Mouse (Mus musculus) right cerebral cortex, adult 18-20 months (tissue): ENCODE measurements around the gene Pnpo.
A peak's percentile ranks its signal among the peaks of the same experiment; 100 is the strongest.

Experiments used
- DNase-seq: peaks from one replicate; pipeline ENCODE4 v3.0.0; 2022; ENCODE audit warnings: mixed read lengths

The Pnpo gene

DNA sequence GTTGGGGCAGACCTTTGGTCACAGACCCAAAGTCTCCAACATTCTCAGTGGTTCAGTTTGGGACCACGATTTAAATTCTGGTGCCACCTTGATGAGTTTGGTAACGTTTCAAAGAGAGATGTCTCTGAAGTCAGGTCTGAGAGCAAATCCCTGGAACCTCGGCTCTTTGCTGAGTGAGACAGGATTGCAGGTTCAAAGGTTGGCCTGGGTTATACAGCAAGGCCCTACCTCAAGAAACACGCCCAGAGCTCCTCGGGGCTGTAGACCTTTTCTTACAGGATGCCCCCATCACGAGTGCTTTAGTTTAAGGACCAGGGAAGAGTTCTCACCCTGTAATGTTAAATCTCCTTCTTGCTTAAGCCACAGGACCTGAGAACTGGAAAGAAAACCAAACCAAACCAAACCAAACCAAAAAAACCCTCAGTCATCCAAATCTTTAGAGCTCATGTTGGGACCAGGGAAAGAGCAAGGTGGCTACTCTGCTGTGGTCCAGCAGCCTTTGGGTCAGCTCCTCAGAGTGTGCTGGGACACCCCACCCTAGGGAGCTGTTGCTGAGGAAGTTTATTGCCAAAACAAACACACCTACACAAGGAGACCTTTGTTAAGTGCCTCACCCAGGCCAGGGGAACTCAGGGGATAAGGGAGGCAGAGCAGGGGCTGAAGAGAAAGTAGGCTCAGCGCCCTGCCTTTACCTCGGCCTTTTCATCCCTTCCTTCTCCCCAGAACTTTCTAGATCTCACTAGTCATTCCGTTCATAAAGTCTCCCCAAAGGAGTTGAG lies 7.7 kb downstream of the Pnpo start:
- no peak for DNase-seq

DNA sequence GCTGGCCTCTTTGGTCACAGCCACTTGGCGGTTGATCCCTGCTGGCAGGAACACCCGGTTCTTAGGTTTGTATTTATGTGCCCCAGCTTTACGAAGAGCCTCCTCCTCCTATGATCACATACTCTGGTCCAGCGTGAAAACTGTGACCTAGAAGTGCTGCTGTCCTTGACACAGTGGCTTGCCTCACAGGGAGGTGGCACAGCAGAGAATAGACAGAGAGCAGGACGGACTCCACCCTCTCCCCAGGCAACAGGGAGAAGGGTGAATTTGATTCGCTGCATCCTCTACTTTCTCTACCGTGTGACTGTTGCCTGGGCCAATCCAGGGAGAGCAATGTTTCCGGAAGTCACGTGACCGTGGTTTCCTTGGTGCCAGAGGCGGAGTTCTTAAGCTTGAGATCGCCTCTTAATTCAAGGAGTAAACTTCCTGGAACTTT lies 8.8 kb downstream of the Pnpo start:
- peak; percentile 52 for DNase-seq

DNA sequence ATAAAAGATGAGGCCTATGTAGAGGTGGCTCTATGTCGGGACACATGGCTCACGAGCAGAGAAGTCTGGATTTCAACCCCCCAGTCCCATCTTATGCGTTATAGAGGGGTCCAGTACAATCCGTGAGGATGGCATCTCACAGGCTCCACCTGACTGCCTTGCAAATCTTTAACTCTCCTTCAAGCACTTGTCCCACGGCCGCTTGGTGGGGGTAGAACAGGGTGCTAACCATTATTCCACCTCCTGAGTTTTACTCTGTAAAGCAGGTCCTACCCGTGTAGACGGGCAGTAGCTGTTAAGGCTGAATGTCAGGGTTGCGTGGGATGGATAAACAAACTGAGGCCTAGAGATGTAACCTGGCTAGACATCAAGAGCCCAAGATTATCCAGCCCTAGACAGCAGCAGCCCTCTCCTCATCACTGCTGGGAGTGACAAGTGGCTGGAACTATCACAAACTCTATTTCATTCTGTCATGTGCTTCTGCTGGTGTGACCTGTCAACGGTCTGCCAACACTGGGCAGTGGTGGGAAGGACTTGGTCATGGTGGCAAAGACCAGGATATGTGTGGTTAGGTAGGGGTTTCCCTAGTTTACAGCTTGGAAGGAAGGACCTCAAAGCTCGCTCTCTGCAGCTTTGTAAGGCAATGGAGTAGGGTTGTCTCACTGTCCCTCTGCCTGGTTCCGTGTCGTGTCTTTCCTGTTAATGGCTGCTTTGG lies 10.1 kb downstream of the Pnpo start:
- DNase-seq, result no peak

DNA sequence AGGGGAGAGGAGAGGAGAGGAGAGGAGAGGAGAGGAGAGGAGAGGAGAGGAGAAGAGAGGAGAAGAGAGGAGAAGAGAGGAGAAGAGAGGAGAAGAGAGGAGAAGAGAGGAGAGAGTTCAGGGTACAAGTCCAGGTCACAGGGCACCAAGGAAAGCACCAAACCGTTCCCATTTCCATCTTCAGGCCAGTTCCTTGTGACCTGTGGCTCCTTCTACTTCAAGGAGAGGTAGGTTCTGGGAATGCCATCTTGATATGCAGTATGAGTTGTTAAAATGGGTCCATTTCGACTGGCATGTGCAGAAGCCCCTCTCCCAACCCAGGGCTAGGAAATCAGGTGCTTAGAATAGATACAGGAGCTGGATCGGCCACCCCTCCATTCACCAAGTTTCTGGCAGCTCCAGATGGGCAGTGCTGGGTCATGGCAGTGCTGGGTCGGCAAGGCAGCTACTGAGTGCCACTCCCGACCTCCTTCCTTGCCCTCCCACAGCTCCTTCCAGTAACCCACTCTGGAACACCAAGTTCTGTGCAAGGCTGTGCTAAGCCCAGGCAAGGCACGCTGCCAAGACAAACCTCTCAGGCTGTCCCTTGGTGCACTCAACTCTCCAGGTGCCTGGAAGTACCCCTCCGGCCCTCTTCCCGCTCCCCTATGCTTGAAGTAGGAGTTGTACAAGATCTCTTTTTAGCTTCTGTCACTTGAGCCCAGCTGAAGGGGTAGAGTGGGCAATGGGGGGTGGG lies 12.3 kb downstream of the Pnpo start:
- DNase-seq, result no peak

DNA sequence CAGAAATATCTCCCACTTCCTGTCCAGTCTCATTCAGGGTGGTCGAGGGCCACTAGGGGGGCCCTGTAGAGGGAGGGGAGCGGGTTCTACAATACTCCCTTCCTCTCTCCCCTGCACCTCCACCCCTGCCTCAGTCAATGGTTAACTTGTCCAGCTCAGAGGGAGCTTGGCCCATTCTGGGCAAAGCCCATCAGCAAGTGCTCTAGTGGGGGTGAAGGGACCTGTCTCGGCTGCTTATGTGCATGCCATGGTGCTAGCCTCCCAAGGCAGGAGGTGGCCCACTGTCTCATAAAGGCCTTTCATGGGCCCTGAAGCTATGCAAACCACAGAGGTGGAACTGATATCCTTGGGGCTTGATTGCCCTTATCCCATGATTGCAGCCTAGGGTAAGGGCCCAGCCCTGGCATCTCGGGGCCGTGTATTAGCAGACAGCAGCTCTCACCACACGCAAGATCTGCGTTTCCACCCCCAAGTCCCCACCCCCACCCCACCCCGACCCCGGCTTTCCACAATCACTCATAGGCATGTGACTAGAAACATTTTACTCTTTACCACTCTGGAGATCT lies 13.9 kb downstream of the Pnpo start:
- DNase-seq, result no peak

DNA sequence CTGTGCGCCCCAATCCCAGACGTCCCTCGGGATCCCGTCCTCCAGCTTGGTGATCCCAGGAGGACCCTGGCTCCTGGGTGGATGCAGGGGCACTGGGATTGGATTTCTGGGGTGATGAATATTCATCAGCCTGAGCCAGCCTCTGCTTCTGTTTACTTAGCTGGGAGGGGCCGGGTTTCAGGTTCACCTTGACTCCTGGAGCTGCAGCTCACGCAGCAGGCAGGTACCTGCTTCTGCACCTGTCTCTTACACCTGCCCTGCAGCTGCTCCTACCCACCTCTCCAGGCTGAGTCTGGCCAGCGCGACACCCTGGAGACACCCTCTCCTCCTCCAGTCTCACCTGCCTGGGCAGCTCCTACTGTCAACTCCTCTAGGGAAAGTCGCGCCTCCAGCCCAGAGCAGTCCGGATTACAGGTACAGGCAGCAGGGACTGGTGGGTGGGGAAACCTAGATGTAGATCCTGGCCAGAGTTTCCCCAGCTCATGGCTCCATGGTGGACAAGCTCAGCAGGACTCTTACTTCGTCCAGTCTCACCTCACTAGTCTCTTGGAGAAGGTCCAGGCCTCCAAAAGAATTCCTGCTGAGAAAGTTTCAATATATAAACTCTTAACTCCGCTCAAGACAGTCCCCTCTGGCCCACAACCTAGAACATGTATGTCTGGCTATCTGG lies 14.6 kb downstream of the Pnpo start:
- DNase-seq, result no peak

DNA sequence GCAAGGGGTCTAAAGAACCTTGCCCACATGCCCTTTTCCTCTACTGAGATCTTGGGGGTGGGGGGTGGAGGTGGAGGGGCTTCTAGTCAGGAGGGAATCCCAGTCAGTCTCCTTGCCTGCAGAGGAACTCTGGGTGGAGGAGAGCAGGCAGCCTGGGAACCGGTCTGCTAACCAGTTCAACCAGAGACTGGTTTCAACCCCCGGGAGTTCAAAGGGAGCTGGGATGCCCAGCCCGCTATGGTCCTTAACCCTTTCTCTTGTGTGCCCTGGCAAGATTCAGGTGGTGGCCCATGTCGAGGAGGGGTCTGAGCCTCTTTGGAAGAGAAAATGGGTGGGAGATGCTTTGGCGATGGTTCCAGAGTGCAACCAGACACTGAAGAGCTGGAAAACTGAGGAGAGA lies 15.1 kb downstream of the Pnpo start:
- no peak for DNase-seq

DNA sequence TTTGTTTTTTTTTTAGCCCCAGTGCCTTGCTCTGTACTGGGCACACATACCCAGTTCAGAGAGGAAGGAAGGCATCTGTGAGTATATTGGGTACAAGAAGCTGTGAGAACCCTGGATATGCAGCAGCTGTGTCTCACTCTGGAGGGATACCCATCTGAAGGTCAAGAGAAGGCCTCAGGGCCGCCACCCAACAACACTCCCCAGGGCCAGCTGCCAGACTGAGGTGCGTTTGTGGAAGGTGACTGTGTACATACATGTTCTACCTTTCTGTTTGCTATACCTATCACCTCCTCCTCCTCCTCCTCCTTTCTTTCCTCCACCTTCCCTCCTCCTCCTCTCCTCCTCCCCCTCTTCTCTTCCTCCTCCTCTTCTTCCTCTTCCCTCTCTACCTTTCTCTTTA lies 15.7 kb downstream of the Pnpo start, which contains the start of gene Prr15l:
Prr15l (plus strand) TSS at position 17 of the 400 bp plus-strand sequence.
- DNase-seq, result no peak

DNA sequence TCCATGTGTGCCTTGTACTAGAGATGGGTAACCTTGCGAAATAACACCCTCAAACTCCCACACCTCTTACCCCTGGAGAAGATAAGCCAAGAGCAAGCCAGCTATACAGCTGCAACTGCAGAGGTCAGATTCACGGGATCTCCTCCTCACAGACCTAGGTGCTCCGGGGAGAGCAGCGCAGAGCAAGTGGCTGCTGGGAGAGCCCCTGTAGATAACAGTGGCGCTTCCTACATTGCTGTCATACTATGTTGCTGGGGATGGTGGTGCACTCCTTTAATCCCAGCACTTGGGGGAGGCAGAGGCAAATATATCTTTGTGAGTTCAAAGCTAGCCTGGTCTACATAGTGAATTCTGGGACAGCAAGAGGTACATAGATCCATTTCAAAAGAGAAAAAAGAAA lies 17.2 kb downstream of the Pnpo start:
- no peak for DNase-seq

DNA sequence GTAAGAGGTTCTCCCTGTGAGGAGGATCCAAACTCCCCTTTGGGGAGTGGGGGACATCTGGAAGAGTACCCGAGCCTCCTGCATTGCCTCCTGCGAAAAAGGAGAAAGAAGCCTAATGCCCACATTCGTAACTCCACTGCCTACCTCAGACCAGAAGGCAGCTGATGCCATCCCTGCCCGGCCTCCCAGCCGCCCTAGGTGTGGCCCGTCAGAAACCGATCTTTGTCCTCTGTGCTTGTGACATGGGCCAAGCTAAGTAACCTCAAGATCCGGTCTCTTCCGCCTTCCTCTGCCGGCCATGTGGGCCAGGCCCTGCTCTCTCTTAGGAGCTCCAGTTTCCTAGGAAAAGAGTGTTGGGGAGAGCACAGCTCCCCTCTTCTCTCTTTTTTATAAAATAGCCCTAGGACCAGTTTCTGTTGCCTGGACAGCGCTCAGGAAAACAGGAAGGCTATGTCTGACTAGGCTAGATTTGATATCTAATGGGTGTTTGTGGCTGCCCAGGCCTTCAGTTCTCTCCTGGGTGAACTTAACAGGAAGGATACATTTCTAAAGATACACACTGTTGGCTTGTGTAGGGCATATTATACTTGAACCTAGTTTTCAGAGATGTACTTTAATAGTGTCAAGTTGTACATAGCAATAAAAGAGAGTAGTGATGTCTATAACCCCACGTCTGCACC lies 18.2 kb downstream of the Pnpo start:
- DNase-seq, result no peak

DNA sequence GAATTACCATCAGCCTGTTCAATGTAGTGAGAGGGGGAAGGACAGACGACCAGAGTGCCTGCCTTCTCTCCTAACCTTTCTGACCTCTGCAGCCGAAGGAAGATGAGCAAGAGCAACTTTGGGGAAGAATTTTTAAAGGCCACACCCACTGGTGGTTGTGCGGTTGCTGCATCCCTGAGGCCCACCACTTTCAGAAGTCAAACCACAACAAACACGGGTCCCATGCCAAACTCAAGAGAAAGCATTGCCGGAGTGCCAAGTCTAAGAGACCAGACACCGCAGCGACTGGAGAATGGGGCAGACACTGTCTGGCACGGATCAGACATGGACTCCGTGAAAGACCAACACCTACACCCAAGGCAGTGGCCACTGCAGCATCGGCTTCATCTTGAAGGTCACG lies 18.9 kb downstream of the Pnpo start:
- DNase-seq, result no peak

DNA sequence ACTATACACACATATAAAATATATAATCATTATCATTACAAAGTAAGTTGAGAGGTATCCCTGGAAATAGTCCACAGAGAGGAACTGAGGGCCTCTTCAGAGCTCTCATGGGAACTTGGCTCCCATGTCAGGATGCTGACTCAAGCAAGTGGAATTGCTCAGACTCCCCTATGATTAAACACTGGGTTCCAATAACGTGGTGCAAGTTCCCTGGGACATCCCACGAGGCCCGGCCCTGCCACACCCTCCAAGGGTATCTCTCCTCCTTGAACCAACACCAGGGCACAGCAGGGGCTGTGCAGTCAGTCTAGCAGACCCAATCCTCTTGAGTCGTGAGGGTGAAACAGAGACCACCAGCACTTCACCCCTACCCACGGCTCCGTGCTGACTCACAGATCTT lies 24.8 kb downstream of the Pnpo start:
- DNase-seq, result no peak

DNA sequence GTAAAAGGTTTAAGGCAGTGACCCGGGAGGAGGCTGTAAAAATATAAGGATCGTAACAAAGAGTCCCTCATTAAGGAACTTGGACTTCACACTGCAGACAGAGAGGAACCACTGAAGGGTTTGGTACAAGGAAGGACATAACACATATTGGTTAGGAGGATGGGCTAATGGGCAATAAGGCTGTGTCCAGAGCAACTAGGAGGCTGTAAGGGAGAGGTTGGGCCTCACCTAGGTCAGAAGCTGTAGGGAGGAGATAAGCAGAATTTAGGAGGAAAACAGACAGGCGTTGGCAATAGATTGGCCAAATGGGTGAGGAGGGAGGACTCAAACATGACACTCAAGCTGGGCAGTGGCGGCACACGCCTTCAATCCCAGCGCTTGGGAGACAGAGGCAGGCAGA lies 26.4 kb downstream of the Pnpo start:
- no peak for DNase-seq

DNA sequence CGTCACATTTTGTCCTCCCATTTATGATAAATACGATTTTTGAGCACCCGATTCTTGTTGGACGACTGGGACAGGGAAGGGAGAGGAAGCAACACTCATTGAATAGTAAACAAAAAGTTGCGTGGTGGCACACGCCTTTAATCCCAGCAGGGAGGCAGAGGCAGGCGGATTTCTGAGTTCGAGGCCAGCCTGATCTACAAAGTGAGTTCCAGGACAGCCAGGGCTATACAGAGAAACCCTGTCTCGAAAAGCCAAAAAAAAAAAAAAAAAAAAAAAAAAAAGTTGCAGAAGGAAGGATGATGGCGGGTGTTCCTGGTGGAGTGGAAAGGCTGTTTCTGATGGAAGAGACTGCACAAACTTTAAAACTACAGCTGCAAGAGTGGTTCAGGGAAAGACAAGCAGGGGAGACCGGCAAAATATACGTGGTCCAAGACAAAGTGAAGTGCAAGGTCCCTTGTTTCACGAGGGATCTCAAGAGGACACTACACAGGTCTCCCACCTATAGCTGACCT lies 26.8 kb downstream of the Pnpo start:
- no peak for DNase-seq

DNA sequence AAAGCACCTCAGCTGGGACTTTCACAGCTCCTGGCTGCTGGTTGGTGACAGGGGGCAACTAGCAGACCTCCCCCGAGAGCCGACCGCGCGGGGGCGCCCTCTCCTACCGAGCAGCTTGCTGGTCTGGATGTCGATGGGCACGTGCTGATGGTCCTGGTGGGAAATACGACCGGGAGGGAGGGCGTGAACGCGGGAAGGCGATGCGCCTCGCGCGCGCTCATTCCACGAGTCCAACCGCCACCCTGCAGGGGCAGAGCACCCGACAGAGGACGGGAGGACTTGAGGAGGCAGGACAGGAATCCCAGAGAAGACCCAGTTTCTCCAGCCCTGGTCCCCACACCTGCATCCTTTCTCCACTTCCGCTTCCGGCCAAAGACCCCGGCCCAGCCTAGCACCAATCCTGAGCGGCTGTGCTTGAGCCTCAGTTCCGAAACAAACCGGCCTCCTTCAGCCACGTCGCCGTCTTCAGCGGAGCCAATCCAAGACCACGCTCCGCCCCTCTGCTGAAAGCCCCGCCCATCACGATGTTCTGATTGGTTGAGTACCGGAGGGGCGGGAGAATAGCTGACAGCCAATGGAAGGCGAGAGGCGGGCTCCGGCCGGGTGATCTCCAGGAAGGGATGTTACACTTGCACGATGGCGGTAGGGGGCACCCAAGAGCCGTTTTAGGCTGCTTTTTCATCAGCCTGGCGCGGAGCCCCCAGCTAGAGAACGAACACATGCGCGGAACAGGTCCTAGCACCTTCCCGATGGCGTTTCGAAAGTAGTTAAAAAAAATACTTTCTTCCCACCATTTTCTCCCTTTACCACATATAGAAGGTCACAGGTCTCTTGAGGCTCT lies 27.5 kb downstream of the Pnpo start, which contains the start of gene Cdk5rap3:
Cdk5rap3 (minus strand) TSS at position 453 of the 841 bp plus-strand sequence.
- peak; percentile 99 for DNase-seq

DNA sequence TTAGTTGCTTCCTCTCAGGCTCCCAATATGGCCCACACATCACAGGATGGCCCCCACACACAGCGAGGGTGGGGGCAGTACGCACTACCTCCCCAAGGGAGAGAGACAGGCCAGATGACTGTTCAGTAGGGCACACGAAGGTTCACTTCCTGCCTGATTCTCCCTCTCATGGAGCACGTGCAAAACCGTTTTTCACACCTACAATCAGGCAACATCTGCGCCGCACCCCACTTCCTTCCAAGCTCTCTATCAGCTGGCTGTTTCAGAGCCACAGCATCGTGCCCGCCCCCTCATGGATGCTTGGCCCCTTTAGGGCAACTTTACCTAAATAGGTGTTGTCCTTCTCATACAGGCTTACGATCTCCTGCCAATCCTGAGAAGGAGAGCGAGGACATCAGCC lies 31.1 kb downstream of the Pnpo start:
- no peak for DNase-seq

DNA sequence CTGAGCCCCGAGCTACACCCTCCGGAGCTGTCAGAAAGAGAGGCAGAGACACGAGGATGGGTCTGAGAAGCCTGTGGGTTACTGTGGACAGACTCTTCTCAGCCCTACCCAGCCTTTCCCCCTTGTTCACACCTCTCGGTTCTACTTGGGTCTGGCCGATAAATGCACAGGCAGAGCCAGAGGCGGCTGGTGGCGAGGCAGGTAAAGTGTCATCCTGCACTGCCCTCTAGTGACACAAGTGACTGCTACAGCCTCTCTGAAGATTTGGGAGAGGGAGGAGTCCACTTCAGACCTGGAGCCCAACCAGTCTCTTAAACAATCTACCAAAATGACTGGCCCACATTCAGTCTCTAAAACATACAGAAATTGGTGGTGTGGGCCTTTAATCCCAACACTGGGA lies 33.8 kb downstream of the Pnpo start:
- peak; percentile 82 for DNase-seq

DNA sequence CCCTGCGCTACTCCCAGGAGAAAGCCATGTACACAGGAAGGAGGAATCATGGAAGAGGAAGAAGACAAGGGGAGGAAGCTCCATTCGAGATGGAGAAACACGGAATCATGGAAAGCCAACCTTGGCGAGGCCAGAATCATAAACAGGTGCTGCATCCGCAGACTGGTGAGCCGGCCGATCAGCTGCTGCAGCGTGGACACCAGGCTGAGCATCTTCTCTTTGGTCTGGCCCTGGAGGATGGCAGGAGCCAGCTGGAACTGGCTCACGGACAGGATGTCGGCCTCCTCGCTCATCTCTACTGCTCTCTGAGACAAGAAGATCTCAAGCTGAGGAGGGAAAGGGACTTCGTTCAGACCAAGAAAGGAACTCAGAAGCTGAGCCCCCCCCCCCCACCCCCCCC lies 35.2 kb downstream of the Pnpo start:
- no peak for DNase-seq

DNA sequence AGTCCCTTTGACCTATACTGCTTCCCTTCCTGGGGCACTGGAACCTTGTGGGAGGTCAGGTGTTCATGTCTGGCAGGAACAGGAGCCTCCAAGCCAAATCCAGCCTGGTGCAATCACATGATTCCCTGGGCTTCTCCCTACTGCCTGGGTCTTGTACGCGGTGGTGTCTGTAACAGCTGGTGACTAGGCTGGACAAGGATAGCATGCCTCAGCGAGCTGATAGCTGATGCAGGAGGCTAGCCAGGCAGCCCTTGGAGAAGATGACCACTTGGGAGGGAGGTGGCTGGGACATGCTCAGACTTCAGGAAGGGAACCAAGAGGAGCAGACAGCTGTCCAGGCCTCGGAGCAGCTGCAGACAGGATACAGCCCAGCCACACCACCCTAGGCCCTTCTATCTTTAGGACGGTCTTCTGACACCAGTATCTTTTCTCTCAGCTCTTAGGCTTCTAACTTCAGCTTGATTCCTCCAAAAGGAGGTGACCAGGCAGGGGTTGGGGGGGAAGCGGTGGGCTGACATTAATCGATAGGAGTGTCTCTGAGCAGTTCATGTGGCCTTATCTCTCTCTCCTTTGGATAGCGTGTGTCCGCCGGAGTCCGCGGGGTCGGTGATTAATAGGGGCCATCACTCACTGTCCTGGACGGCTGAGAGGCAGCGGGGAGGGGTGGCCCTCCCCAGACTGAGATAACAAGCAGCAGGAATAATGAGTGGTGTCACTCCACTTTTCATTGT lies 37.2 kb downstream of the Pnpo start:
- no peak for DNase-seq
